In genomic region chr2:132658412-132659120, GRCm38 (mm10) we compare ENCODE assay signal across 18 mouse cellular contexts. TPM values are rescaled to one million over a fixed set of nuclear protein-coding genes. Genes with fewer than 3 reads are reported as not detected.
DNase-seq lines count a peak whose midpoint lies in the region; ATAC-seq lines count a peak whose summit lies in the region.
"Had no signal": no experiment of that assay in that cellular context is flagged by ENCODE, and none has a peak within 500 bp of the region (broad histone marks: within the 10 kb centered on the region; RNA-seq: fewer than 3 reads in every experiment).

No protein-coding gene starts in this region.

- H3K4me3 ChIP-seq in limb, embryonic 10.5 days: no peak overlapping the region
- H3K4me3 ChIP-seq: heart, embryonic 13.5 days; limb, embryonic 15.5 days; neural tube, embryonic 13.5 days had no signal

- peak; percentile 83 for ATAC-seq in CD4-positive, CD25-positive, alpha-beta regulatory T cell, adult 4 months
- peak; percentile 80 for ATAC-seq in inflammation-experienced regulatory T-cells, adult 6 months

- no peaks in the 10 kb centered on the region for H3K36me3 ChIP-seq in limb, embryonic 10.5 days
- H3K36me3 ChIP-seq: heart, embryonic 13.5 days; limb, embryonic 15.5 days; neural tube, embryonic 13.5 days had no signal

- 90% methylated on average over 9 of the region's 9 CpGs for WGBS in limb, embryonic 10.5 days

- H3K4me1 ChIP-seq in limb, embryonic 10.5 days: no peaks in the 10 kb centered on the region
- H3K4me1 ChIP-seq: heart, embryonic 13.5 days; limb, embryonic 15.5 days; neural tube, embryonic 13.5 days had no signal

- peak; percentile 10 for DNase-seq in adrenal gland, adult 8-10 months
- no peak for DNase-seq in adrenal gland, postnatal 4 days (ENCODE audit: low spot score in 2 of 2)
- peak; percentile 21 for DNase-seq in thymus, postnatal 25 days
- DNase-seq in urinary bladder, adult 2 months (ENCODE audit: low spot score): no peak
- DNase-seq in limb, embryonic 10.5 days (ENCODE audit: low spot score): no peak
- no peak for DNase-seq in B cell, adult 2 months
- DNase-seq: adrenal gland, postnatal 10 days; cerebellum, adult 8-10 months; heart, postnatal 4 days; kidney, adult 8-10 months; kidney, postnatal 36 days; lung, adult 18-20 months; right cerebral cortex, postnatal 14 days had no signal

- H3K27me3 ChIP-seq in limb, embryonic 10.5 days (ENCODE audit: low read depth, poor library complexity, severe bottlenecking): no peaks in the 10 kb centered on the region
- H3K27me3 ChIP-seq: heart, embryonic 13.5 days; limb, embryonic 15.5 days; neural tube, embryonic 13.5 days had no signal

- no peaks in the 10 kb centered on the region for H3K9me3 ChIP-seq in limb, embryonic 10.5 days (replicated peaks)
- H3K9me3 ChIP-seq: heart, embryonic 13.5 days; limb, embryonic 15.5 days; neural tube, embryonic 13.5 days had no signal

- H3K27ac ChIP-seq in limb, embryonic 10.5 days: no peak overlapping the region
- H3K27ac ChIP-seq: heart, embryonic 13.5 days; limb, embryonic 15.5 days; neural tube, embryonic 13.5 days had no signal

RNA-seq across cellular contexts. Expression of gene Shld1, which starts 28.2 kb away (rescaled TPM):
- total RNA-seq in adrenal gland, adult 8-10 months (2022): 10 to 100 TPM; 10.7 to 12.1 (median 11.9) TPM
- total RNA-seq in adrenal gland, postnatal 4 days (2021): 10 to 100 TPM; 12.4 to 12.7 TPM
- 10 to 100 TPM; 36.6 to 38.3 TPM for polyA plus RNA-seq in CD4-positive, CD25-positive, alpha-beta regulatory T cell, adult 4 months (2017; shearing (Covaris generic))
- 10 to 100 TPM; 14.9 to 43.3 (median 35.0) TPM for polyA plus RNA-seq in inflammation-experienced regulatory T-cells, adult 6 months (2017; shearing (Covaris generic))
- polyA plus RNA-seq in urinary bladder, adult 2 months (2012; rRNA removed): 14.2 and 14.4 TPM in 2 replicates
- 16.6 and 17.0 TPM in 2 replicates for polyA plus RNA-seq in limb, embryonic 10.5 days (2016; fragmentation: Nextera tagmentation; extraction: Ambion mirVana)

Comparison
In these comparisons a context has a peak if more than half of its experiments do, and no peak if none do; other contexts are left out.
1. DNase-seq: peak in adrenal gland, adult 8-10 months (single experiment) and thymus, postnatal 25 days (single experiment); none in adrenal gland, postnatal 4 days (0 of 2), urinary bladder, adult 2 months (single experiment), limb, embryonic 10.5 days (single experiment) and B cell, adult 2 months (0 of 2).